Mouse (Mus musculus) kidney, postnatal 0 days (tissue): ENCODE data around the gene Ankzf1. TPM values are rescaled to one million over a fixed set of nuclear protein-coding genes. Genes with fewer than 3 reads are reported as not detected.

ENCODE experiments used
- ATAC-seq: fragments of 200-750 bp; cut with Nextera tagmentation; replicated peaks from 2 replicates; pipeline ENCODE4 v1.8.0; 2017; ENCODE audit warnings: low read depth, moderate number of reproducible peaks, moderate TSS enrichment, moderate library complexity; ENCODE audit not compliant: low FRiP score
- DNase-seq: peaks from one replicate; pipeline ENCODE4 v3.0.0-alpha.2; 2016; ENCODE audit warnings: low spot score
- H3K27ac ChIP-seq: fragments of 300-500 bp; sonication (generic); 2 replicates; pipeline ENCODE4 v1.5.1; 2014; ENCODE audit warnings: mild to moderate bottlenecking
- H3K27me3 ChIP-seq: fragments of 300-500 bp; sonication (generic); 2 replicates; pipeline ENCODE4 v1.6.1; 2014; ENCODE audit warnings: low read length, mixed read lengths; ENCODE audit not compliant: insufficient read depth
- H3K36me3 ChIP-seq: fragments of 300-500 bp; sonication (generic); 2 replicates; pipeline ENCODE4 v1.6.1; 2014; ENCODE audit warnings: low read length, mixed read lengths; ENCODE audit not compliant: insufficient read depth
- H3K4me1 ChIP-seq: fragments of 300-500 bp; sonication (generic); replicated peaks from 2 replicates; pipeline ENCODE4 v1.6.1; 2014; ENCODE audit warnings: antibody characterized with exemption, low read length, mixed read lengths; ENCODE audit not compliant: insufficient read depth
- H3K4me2 ChIP-seq: fragments of 300-500 bp; sonication (generic); 2 replicates; pipeline ENCODE4 v1.6.1; 2014; ENCODE audit warnings: mild to moderate bottlenecking, low read length, moderate library complexity, mixed read lengths
- H3K4me3 ChIP-seq: fragments of 300-500 bp; sonication (generic); replicated peaks from 2 replicates; pipeline ENCODE4 v1.5.1; 2014; ENCODE audit warnings: low read depth, low read length
- H3K9ac ChIP-seq: fragments of 300-500 bp; sonication (generic); 2 replicates; pipeline ENCODE4 v1.6.1; 2014; ENCODE audit warnings: low read depth, low read length
- H3K9me3 ChIP-seq: fragments of 300-500 bp; sonication (generic); replicated peaks from 2 replicates; pipeline ENCODE4 v1.6.1; 2016; ENCODE audit warnings: low read length, inconsistent platforms, mixed read lengths
- CTCF ChIP-seq: IDR thresholded peaks from 2 replicates; pipeline ENCODE4 v1.5.1; 2016; ENCODE audit warnings: antibody characterized with exemption, low read depth, mild to moderate bottlenecking, moderate library complexity
- WGBS: fragments of 180-500 bp; shearing (Covaris S2); extraction: QIAGEN DNeasy Blood & Tissue Kit; methylation state at CpG from one replicate; pipeline ENCODE4 v1.1.7; 2014; 5-methylcytosine and 5-hydroxymethylcytosine counted together
- polyA plus RNA-seq: library from polyadenylated mRNA; unstranded; fragments of >200 nt; fragmentation: Nextera tagmentation; extraction: Ambion mirVana; gene quantifications from 2 replicates; pipeline ENCODE4 v1.2.1, GENCODE M21; 2015

Gene Ankzf1
- polyA plus RNA-seq, 1 experiment from 2014 or later, result 19.7 TPM

GRCm38 (mm10) chr1:75187126-75187525 is 4.8 kb upstream of the Ankzf1 start:
- TF ChIP-seq CTCF, result no peak
- ATAC-seq (no peak), DNase-seq (peak; percentile 36)
- Histone ChIP-seq H3K9me3 (no peaks in the 10 kb centered on the region), H3K4me3 (no peak overlapping the region), H3K4me1 (peaks cover 8% of the 10 kb centered on the region; the same call in 1 of the 2 replicates), H3K27me3 (no peaks in the 10 kb centered on the region), H3K4me2 (no peak overlapping the region), H3K36me3 (peaks cover 50% of the 10 kb centered on the region), H3K9ac (no peak overlapping the region), H3K27ac (no peak overlapping the region)

- DNase-seq (no peak), ATAC-seq (no peak)
- peaks cover 8% of the 10 kb centered on the region for H3K4me1 ChIP-seq
- H3K9me3 ChIP-seq, result no peaks in the 10 kb centered on the region
- H3K36me3 ChIP-seq, result peaks cover 42% of the 10 kb centered on the region
- H3K4me3 ChIP-seq, result no peak overlapping the region
- WGBS, result 90% methylated on average over 2 of the region's 2 CpGs
- TF ChIP-seq CTCF, result no peak
- no peaks in the 10 kb centered on the region for H3K27me3 ChIP-seq
- no peak overlapping the region for H3K4me2 ChIP-seq
- no peak overlapping the region for H3K27ac ChIP-seq
- no peak overlapping the region for H3K9ac ChIP-seq
Measured at GRCm38 (mm10) chr1:75187914-75188483, 4.0 kb upstream of the Ankzf1 start.

- peak overlapping the region; percentile 94 for H3K4me2 ChIP-seq
- ATAC-seq (no peak), DNase-seq (no peak)
- H3K4me1 ChIP-seq, result peaks cover 13% of the 10 kb centered on the region
- no peak overlapping the region for H3K4me3 ChIP-seq
- no peak for TF ChIP-seq CTCF
- no peaks in the 10 kb centered on the region for H3K9me3 ChIP-seq
- H3K27me3 ChIP-seq, result no peaks in the 10 kb centered on the region
- no peak overlapping the region for H3K27ac ChIP-seq
- H3K36me3 ChIP-seq, result peaks cover 21% of the 10 kb centered on the region
- WGBS, result 56% methylated on average over 2 of the region's 2 CpGs
- H3K9ac ChIP-seq, result peak overlapping the region; percentile 89; the same call in 1 of the 2 replicates
Measured at GRCm38 (mm10) chr1:75190577-75190976, 1.4 kb upstream of the Ankzf1 start.

- 45% methylated on average over 5 of the region's 5 CpGs for WGBS
- Histone ChIP-seq H3K4me1 (peaks cover 13% of the 10 kb centered on the region), H3K9ac (peak overlapping the region; percentile 89), H3K4me3 (peak overlapping the region; percentile 92), H3K9me3 (no peaks in the 10 kb centered on the region), H3K27ac (peak overlapping the region; percentile 90), H3K4me2 (peak overlapping the region; percentile 94), H3K36me3 (peaks cover 21% of the 10 kb centered on the region), H3K27me3 (no peaks in the 10 kb centered on the region)
- DNase-seq, result no peak
- no peak for ATAC-seq
- no peak for TF ChIP-seq CTCF
Measured at GRCm38 (mm10) chr1:75191258-75191621, 711 bp upstream of the Ankzf1 start.

- H3K4me1 ChIP-seq, result peaks cover 13% of the 10 kb centered on the region
- H3K9ac ChIP-seq, result peak overlapping the region; percentile 89
- H3K4me2 ChIP-seq, result peak overlapping the region; percentile 94
- H3K36me3 ChIP-seq, result peaks cover 20% of the 10 kb centered on the region
- no peaks in the 10 kb centered on the region for H3K9me3 ChIP-seq
- peak overlapping the region; percentile 92 for H3K4me3 ChIP-seq
- peak overlapping the region; percentile 93 for H3K27ac ChIP-seq
- DNase-seq, result peak; percentile 33
- no peak; the same call in 1 of the 2 replicates for ATAC-seq
- no peaks in the 10 kb centered on the region for H3K27me3 ChIP-seq
- under 1% methylated on average over 19 of the region's 19 CpGs for WGBS
- no peak for TF ChIP-seq CTCF
Measured at GRCm38 (mm10) chr1:75192452-75192851, 501 bp downstream of the Ankzf1 start.

GRCm38 (mm10) chr1:75201236-75201635 is 9.3 kb downstream of the Ankzf1 start:
- Histone ChIP-seq H3K9ac (no peak overlapping the region), H3K27ac (no peak overlapping the region), H3K36me3 (peaks cover 34% of the 10 kb centered on the region), H3K27me3 (no peaks in the 10 kb centered on the region), H3K9me3 (no peaks in the 10 kb centered on the region), H3K4me2 (no peak overlapping the region), H3K4me3 (no peak overlapping the region), H3K4me1 (no peaks in the 10 kb centered on the region)
- no peak for DNase-seq
- no peak for ATAC-seq
- TF ChIP-seq CTCF, result no peak
- 78% methylated on average over 1 of the region's 1 CpGs for WGBS
